Mouse (Mus musculus): ENCODE measurements around the gene Htra2.

Htra2 gene

GRCm38 (mm10) chr6:83008659-83009058 lies 46.4 kb downstream of the Htra2 start:
- DNase-seq (ENCODE audit: low spot score in 2 of 2) = peak; percentile 65 to 67

DNA sequence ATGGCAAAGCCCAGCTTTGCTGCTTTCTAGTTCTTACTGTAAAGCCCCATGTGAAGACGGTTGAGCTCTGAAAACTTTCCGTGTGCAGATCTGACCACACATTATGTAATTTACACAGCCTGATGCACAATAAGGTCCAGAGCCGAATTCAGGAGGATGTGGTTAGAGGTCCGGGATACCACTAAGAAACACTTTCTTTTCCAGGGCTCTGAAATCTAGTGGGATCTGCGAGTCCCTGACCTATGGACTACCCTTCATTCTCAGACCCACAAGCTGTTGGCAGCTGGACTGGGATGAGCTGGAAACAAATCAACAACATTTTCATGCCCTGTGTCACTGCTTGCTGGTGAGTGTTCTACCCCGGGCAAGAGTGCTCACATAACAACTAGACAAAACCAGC lies 49.0 kb downstream of the Htra2 start:
- DNase-seq (ENCODE audit: low spot score in 2 of 2) = no peak

DNA sequence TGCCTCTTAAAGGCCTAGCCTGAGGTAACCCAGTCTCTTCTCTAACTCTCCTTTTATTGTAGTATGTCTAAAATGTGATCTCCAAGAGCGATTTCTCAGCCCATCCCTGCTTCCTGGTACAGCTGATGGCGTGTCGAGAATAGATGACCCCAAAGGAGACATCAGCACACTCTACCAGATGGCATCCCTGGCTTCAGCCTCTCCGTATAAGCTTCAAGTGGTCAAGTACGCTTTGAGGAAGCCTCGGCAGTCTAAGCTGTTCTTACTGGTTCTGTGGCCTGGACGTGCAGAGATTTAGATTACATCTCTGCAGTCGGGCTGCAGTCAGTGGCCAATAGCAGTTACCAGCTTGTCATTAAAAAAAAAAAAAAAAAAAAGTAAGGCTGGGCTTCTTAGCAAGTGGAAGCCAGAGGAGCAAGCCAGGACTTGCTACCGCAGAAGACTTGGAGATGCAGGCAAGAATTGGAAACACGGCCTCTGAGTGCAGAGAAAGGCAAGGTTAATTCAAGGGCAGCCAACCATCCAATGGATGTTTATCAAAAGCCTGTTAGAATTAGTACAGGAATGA lies 49.5 kb downstream of the Htra2 start:
- no peak for DNase-seq (ENCODE audit: low spot score in 2 of 2)

DNA sequence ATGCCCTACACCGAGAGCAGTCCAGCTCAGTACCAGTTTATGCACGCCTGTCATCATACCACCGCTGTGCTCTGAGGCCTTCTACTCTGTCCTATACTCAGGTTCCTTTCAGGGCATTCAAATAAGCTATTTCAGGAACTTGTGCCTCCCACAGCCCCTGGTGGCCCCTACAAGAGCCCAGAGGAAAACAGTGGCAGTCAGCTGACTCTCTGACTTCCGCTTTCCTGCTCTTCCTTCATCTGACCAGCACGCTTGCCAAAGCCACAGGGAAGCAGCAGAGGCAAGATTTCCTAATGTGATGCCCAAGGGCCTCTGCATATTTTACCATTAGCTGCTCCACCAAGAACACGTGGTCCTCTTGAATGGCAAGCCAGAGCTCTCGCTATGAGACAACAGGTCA lies 50.2 kb downstream of the Htra2 start:
- peak; percentile 80 to 83 for DNase-seq (ENCODE audit: low spot score in 2 of 2)

- no peak for DNase-seq (ENCODE audit: low spot score in 2 of 2)
Observed at GRCm38 (mm10) chr6:83004309-83004708, 50.8 kb downstream of the Htra2 start.

DNA sequence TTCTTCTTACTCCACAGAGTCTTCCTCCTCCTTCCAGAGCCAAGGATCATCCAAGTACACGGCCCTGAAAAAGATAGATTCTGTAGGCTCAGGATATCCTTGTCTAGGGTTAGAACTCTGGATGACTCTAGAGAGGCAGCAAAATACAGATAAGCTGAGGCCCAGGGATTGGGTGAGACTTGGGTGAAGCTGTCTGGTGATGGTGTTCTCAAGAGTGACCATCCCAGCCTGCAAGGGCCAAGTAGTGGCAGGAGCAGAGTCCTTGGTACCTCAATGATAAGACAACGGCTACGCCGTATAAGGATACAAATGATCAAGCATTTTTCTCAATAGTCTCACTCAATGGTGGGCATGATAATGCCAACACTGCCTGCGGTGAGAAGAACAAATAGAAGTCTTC lies 51.2 kb downstream of the Htra2 start:
- no peak for DNase-seq (ENCODE audit: low spot score in 2 of 2)

DNA sequence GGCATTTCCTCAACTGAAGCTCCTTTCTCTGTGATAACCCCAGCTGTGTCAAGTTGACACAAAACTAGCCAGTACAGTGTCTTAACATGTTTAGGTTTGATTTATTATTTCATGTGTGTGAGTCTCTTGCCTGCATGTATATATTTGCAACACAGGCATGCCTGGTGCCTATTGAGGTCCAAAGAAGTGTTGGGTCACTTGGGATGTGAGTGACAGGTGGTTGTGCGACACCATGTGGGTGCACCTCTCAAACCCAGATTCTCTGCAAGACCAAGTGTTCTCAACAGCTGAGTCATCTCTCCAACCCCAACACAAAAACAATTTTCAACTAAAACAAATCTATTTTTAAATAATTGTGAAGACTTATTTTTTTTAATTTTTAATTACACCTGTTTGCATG lies 52.0 kb downstream of the Htra2 start:
- no peak for DNase-seq (ENCODE audit: low spot score in 2 of 2)

Data from spleen, postnatal 36 days (tissue).